Mouse (Mus musculus) CD4-positive, CD25-positive, alpha-beta regulatory T cell, adult 4 months (primary cell): Measurements from ENCODE around the gene Cit. TPM values are rescaled to one million over a fixed set of nuclear protein-coding genes. Genes with fewer than 3 reads are reported as not detected.

Experiments used
- ATAC-seq: one replicate; pipeline ENCODE4 v1.8.0; 2017
- polyA plus RNA-seq, 2 experiments: library from polyadenylated mRNA; unstranded; fragments of 100-300 nt; shearing (Covaris generic); gene quantifications; one replicate each; pipeline ENCODE4 v1.2.1; 2017

Gene Cit
- polyA plus RNA-seq, 2 experiments from 2014 or later: 3.8 to 4.9 TPM

DNA sequence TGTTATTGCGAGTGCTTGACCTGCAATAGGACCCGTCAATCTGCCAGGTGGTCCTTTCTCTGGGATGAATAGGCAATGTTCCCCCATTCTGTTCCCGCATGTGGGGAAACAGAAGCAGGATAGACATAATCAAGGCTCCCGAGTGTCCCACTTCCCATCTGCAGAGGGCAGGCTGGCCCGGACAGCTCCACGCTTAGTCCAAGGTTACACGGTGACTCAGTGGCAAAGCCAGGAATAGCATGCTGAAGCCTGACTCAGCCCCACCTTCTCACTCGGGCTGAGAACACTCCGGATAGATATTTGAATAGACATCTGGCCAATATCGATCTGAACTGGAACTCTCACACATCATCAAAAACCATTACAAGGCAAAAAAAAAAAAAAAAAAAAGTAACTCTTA, 130.6 kb downstream of the Cit start:
- ATAC-seq: no peak

DNA sequence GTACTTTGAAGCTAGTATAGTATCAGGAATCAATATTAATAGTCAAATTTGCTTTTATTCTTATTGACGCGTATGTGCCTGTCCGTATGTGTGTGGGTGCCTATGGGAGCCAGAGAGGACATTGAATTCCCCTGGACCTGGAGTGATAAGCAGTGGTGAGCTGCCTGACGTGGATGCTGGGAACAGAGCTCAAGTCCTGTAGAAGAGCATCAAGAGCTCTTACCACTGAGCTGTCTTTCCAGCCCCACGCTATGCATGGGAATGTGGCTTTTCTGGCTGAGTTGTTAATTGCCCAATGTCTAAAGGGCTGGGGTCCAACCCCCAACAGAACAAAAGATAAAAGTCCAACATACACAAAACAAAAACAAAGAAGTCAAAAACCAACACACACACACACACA, 131.4 kb downstream of the Cit start:
- ATAC-seq: no peak

GRCm38 (mm10) chr5:115977266-115977665, 132.2 kb downstream of the Cit start:
- ATAC-seq: no peak

DNA sequence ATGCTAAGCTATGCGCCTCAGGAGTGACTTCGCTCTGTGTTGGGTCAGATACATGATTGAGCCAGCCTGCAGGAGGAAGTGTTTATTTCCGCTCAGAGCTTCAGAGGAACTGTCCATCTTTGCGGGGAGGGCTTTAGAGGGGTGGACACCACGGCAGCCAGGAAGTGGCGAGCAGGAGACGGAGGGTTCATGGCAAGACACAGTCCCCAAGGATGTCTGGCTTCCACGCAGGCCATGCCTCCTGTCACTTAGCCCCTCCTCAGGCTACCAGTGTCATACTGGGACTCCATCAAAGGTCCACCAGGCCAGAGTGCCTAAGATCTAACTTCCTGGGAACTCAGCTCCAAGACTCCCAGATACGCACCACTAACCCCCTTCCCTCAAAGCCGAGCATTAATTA, 132.7 kb downstream of the Cit start:
- no peak for ATAC-seq

GRCm38 (mm10) chr5:115978255-115978654, 133.2 kb downstream of the Cit start:
- no peak for ATAC-seq

GRCm38 (mm10) chr5:115979134-115979696, 134.1 kb downstream of the Cit start:
- no peak for ATAC-seq

DNA sequence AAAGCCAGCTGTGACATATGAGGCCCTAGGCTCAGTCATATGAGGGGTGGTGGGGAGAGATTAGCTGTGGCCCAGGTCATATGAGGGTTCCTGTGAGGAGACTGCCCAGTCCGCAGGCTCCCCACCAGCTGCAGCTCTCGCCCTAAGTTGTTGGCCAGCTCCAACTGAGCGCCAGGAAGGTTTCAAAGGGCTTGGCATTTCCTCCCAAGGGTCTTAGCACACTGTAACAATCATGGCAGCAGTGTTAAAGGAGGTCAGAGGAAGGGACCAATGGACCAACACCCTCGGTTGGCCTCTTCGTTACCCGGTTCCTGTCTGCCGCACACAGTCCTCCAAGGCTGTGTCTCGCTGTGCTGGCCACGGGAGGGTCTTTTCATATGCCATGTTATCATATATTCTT, 135.5 kb downstream of the Cit start:
- no peak for ATAC-seq

DNA sequence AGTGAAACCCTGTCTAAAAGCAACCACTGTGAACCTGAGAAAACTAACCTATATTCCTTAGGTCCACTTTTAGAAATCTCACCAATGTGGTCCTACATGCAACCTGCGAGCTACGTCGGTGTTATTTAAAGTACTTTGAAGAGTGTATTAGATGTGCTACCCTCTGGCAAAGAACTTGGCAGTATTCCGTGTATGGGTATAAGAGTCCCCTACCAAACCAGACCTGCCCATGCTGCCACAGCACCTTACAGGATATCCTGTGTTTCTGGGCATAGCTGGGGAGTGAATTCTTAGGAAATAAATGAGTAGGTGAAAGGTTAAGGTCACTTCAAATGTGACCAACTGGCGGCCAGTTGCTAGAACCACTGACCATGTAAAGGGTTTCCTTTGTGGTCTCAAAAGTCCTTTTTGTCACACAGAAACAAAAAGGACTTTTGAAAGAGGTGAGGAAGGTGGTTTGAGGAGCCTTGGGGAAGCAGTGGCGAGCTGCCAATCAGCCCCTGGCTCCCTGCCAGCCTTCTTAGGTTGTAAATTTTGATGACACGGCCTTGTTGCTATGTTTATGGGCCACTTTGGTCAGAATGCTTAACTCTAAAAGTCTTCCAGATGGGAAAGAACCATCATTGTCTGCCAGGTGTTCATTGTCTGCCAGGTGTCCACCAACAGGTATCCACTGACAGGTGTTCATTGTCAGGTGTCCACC, 137.7 kb downstream of the Cit start:
- ATAC-seq: no peak

DNA sequence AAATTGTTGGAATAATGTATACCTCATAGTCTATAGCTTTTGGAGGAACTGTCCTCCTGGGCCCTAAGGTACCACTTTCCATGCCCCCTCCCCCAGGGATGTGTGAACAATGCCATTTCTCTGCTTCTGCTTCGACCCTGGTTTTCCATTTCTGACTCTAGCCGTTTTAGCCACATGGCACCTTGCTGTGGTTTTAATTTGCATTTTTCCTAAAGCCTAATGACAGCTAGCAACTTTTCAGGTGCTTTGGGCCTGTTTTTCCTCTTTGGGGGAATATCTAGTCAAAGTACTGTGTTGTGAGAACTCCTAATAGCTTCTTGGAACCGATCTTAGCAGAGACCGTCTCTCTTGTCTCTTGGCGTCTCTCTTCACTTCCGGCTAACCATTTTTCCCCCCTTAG, 139.3 kb downstream of the Cit start:
- ATAC-seq: no peak

- ATAC-seq: no peak
Observed at GRCm38 (mm10) chr5:115985101-115985500, 140.0 kb downstream of the Cit start.

GRCm38 (mm10) chr5:115987284-115987683, 142.2 kb downstream of the Cit start:
- no peak for ATAC-seq

GRCm38 (mm10) chr5:115991717-115992116, 146.6 kb downstream of the Cit start:
- ATAC-seq: no peak

DNA sequence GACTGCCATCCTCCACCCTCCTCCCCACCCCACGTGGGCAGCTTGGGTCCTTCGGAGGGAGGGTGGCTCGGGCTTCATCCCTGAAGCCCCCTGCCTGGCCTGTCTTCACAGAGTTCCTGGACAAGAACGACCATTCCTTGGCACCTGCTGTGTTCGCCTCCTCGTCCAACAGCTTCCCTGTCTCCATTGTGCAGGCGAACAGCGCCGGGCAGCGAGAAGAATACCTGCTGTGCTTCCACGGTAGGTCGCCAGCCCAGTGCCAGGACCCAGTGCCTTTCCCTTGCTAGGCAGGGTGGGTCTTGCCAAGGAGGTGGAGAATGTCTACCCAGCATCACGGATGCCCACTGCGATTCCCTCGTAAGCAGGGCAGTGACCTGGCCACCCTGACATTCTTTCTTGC, 149.0 kb downstream of the Cit start:
- no peak for ATAC-seq

GRCm38 (mm10) chr5:115997376-115997775, 152.3 kb downstream of the Cit start:
- no peak for ATAC-seq

GRCm38 (mm10) chr5:116003154-116003553, 158.1 kb downstream of the Cit start:
- ATAC-seq: no peak

GRCm38 (mm10) chr5:116003825-116004224, 158.7 kb downstream of the Cit start:
- no peak for ATAC-seq

DNA sequence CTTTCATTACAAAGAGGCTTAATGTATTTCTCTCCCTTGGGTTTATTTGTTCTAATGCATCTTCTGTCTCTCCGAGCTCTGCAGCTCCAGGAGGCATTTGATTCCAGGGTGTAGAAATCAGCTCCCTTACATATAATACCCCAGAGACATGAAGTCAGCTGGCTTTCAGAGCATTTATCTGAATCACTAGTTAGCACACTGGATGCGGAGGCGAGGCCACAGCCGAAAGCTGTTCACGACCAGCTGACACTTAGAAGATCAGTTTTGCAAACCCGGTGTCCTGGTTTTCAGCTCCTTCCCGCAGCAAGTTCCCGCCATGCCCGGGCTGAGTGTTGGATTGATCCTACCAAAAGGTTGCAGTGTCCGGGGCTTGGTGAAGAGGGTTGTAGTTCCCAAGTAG, 159.2 kb downstream of the Cit start:
- no peak for ATAC-seq

DNA sequence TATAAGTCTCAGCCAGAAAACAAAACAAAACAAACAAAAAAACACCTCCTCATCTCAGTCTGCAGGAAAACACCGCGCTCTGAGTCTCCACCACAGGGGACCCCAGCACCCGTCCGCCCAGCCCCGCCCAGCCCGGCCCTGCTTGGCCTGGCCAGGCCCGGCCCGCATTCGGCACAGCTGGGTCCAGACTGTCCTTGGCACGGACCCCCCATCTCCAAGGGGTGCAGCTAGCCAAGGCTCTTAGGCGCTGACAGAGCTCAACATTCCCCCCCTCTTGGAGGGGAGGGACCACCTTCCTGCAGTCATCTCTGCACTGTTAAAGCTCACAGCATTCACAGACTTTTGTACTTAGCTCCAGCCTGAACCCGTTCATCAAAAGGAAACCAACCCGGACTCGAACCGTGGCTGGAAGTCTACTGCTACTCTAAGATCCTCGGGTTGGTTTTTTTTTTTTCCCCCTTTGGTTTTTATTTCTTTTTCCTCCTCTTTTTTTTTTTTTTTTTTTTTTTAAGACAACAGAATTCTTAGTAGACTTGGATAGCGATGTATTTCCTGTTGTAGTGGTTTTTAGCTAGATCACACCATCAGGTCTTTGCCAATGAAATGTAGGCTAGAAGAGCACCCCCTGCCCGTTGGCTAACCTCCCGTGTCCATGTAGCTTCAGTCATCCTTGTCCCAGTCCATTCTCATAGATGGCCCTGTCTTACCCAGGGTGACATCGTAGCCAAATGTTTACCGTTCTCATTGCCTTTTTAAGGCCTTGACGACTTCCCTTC, 161.4 kb downstream of the Cit start:
- ATAC-seq: no peak

DNA sequence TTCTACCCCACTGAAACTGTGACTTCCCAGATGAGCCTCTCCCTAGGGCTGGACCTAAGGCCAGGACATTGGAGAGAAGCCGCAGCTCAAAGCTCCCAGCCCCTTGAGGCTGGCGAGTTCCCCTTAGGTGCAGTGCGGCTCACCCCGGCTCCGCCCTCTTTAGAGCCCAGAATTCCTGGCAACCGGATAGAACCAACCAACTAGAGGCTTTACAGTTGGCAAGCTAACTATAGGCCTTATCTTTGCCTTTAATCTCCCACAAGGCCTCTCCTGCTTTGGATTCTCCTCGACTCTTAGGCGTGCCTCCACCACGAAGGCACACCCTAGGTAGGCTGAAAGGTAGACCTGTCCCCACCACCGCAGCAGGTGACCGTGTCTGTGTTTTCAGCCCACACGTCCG, 162.6 kb downstream of the Cit start:
- no peak for ATAC-seq

DNA sequence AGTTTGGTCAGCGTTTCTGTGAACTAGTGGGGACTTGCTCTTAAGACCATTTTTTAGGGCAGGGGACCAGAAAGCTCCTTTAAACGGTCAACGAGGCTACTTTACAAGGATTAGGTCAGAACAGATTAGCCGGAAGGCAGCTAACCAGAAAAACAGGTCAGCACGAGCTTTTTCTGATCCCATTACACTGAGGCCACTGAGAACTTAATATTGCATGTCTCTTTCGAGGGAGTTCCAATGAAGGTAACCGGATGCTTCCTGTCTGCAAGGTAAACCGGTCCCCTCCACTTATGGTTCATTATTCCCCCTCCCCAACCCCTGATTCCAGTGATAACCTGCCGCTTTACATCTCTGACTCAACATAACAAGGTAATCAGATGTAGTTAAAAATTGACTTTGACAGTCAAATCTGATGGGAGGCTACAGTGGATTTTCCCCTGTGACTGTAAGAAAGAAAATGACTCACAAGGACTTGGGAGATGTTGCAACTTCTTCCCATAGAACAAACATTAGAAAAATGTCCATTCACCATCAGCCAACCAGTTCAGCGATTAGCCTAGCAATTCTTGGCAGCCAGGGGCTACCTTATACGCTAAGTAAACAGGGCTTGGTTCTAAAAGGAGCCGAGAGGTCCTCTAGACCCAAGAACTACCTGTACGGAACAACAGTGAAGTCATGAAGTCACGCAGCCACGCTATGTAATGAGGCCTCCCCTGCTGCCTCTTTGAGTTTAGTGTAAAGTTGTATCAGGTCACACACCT, 164.2 kb downstream of the Cit start:
- ATAC-seq: no peak

DNA sequence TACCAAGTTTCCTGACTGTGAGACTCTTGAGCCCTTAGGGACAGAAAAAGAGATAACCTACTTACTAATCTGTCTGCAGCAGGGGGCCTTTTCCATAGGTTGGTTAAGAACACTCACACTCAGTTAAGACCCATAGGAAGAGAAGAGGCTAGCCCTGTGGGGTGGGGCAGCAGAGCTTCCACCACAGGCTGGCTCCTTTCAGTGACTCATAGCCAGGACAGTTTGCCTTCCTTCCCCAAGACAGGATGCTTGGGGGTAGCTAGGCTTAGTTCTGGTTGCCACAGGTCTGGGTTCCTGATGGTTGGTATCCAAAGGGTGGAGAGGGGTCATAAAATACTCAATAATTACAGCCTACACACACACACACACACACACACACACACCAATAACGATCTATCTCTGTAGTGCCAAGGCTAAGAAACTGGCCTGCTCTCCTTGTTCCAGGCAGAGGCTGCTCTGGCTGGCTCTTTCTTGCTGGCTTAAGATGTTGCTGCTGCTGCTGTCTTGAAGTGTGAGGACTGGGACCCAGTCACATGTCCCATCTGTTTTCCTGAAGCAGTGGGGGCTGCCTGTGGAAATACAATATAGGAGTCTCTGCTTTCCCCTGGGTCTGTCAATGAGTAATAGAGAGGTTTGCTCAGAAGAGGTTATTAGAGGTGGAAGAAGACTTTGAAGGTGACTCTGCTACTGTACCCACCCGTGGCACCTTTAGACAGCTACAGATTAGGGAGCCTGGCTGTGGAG, 165.0 kb downstream of the Cit start:
- no peak for ATAC-seq

DNA sequence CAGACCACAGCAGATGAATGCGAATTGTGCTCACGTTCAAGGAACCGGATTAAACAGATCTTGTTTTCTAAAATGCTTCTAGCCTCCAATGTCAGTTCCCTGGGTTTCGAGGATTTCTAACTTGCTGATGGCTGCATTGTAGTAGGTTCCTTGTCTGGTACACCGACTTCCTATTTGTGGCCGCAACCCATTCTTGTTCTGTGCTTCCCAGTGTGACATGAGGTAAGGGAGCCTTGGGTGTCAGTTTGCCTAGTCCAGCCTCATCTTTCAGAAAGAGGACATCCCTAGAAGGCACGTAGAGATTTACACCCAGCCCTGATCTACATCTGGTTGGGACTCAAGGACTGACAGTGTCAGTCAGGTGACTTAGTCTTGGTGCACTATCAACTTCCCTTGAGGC, 166.6 kb downstream of the Cit start:
- ATAC-seq: no peak

DNA sequence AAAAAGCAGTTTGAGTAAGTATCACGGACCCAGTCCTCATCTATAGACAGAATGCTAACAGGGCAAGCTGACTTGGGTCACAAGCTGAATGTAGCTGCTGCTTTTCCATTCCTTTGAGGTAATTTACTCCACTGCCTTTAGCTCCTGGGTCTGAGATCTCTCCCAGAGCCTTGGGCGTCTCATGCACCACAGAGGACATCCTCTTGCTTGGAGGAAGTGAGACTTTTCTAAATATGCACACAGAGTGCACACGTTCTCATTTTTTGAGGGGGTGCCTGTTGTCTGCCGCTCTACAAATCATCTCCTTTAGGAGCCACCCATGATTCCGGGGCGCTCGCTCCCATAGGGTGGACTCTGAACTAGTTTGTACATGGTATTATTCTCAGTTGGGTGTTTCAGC, 167.4 kb downstream of the Cit start:
- no peak for ATAC-seq
